Mouse (Mus musculus) forebrain, embryonic 16.5 days (tissue): ENCODE data around the gene Fam3c. TPM values are rescaled to one million over a fixed set of nuclear protein-coding genes. Genes with fewer than 3 reads are reported as not detected.

Source experiments
- ATAC-seq: fragments of 200-750 bp; cut with Nextera tagmentation; 2 replicates; pipeline ENCODE4 v1.8.0; 2017; ENCODE audit warnings: mild to moderate bottlenecking, moderate library complexity
- H3K27ac ChIP-seq: fragments of 300-500 bp; sonication (generic); 2 replicates; pipeline ENCODE4 v1.5.1; 2014; ENCODE audit warnings: low read length, control low read depth
- H3K27me3 ChIP-seq: fragments of 300-500 bp; sonication (generic); replicated peaks from 2 replicates; pipeline ENCODE4 v1.6.1; 2014; ENCODE audit warnings: low read length; ENCODE audit not compliant: control insufficient read depth, insufficient read depth
- H3K36me3 ChIP-seq: fragments of 300-500 bp; sonication (generic); 2 replicates; pipeline ENCODE4 v1.6.1; 2014; ENCODE audit not compliant: control insufficient read depth, insufficient read depth
- H3K4me1 ChIP-seq: fragments of 300-500 bp; sonication (generic); replicated peaks from 2 replicates; pipeline ENCODE4 v1.6.1; 2014; ENCODE audit warnings: low read length; ENCODE audit not compliant: control insufficient read depth, insufficient read depth
- H3K4me2 ChIP-seq: fragments of 300-500 bp; sonication (generic); 2 replicates; pipeline ENCODE4 v1.6.1; 2014; ENCODE audit warnings: mild to moderate bottlenecking, low read length, control low read depth
- H3K4me3 ChIP-seq: fragments of 300-500 bp; sonication (generic); replicated peaks from 2 replicates; pipeline ENCODE4 v1.5.1; 2014; ENCODE audit warnings: mild to moderate bottlenecking, low read length, control low read depth
- H3K9ac ChIP-seq: fragments of 300-500 bp; sonication (generic); replicated peaks from 2 replicates; pipeline ENCODE4 v1.6.1; 2014; ENCODE audit warnings: low read depth, low read length, control low read depth
- H3K9me3 ChIP-seq: fragments of 300-500 bp; sonication (generic); 2 replicates; pipeline ENCODE4 v1.6.1; 2016; ENCODE audit warnings: low read length; ENCODE audit not compliant: control insufficient read depth
- WGBS: fragments of 180-500 bp; shearing (Covaris S2); extraction: QIAGEN DNeasy Blood & Tissue Kit; methylation state at CpG from one replicate; pipeline ENCODE4 v1.1.7; 2014; 5-methylcytosine and 5-hydroxymethylcytosine counted together
- polyA plus RNA-seq: library from polyadenylated mRNA; unstranded; fragments of >200 nt; fragmentation: Nextera tagmentation; extraction: Ambion mirVana; gene quantifications from 2 replicates; pipeline ENCODE4 v1.2.1, GENCODE M21; 2015

Gene Fam3c
- polyA plus RNA-seq, 1 experiment from 2014 or later: 69.0 TPM

- Histone ChIP-seq H3K27me3 (no peaks in the 10 kb centered on the region), H3K4me2 (no peak overlapping the region), H3K27ac (no peak overlapping the region), H3K36me3 (no peaks in the 10 kb centered on the region), H3K9me3 (no peaks in the 10 kb centered on the region), H3K9ac (no peak overlapping the region), H3K4me3 (no peak overlapping the region), H3K4me1 (peaks cover 11% of the 10 kb centered on the region)
- ATAC-seq: no peak
- 76% methylated on average over 8 of the region's 8 CpGs for WGBS
Observed at GRCm38 (mm10) chr6:22347132-22347902, 8.7 kb downstream of the Fam3c start.

- WGBS: 52% methylated on average over 6 of the region's 6 CpGs
- H3K9me3 ChIP-seq: no peaks in the 10 kb centered on the region
- no peak overlapping the region for H3K4me3 ChIP-seq
- H3K36me3 ChIP-seq: no peaks in the 10 kb centered on the region
- H3K9ac ChIP-seq: no peak overlapping the region
- H3K27ac ChIP-seq: no peak overlapping the region
- H3K4me2 ChIP-seq: no peak overlapping the region
- ATAC-seq: no peak
- peaks cover 11% of the 10 kb centered on the region for H3K4me1 ChIP-seq
- H3K27me3 ChIP-seq: no peaks in the 10 kb centered on the region
Observed at GRCm38 (mm10) chr6:22344443-22344842, 11.6 kb downstream of the Fam3c start.

DNA sequence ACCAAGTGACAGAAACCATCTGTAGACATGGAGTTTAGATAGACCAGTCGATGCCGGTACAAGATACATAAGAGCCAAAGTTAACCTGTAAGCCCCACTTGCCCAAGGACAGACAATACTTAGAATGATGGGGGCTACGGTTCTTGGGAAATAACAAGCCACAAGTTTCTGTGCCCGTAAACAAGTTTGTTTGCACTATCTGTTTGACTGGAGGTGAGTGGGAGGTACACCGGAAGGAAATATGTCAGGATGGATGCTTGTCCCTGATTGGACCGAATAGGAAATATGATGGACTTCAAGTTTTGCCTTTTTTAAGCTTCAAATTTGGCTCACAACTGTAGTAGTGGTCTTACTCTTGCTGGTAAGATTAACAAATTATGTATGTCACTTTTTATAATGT lies 12.3 kb downstream of the Fam3c start:
- ATAC-seq: no peak
- peaks cover 11% of the 10 kb centered on the region for H3K4me1 ChIP-seq
- H3K9me3 ChIP-seq: no peaks in the 10 kb centered on the region
- H3K9ac ChIP-seq: no peak overlapping the region
- no peak overlapping the region for H3K4me3 ChIP-seq
- H3K27ac ChIP-seq: no peak overlapping the region
- H3K36me3 ChIP-seq: peaks cover 3% of the 10 kb centered on the region; the same call in 1 of the 2 replicates
- 94% methylated on average over 6 of the region's 6 CpGs for WGBS
- H3K4me2 ChIP-seq: no peak overlapping the region
- H3K27me3 ChIP-seq: no peaks in the 10 kb centered on the region

- no peak overlapping the region for H3K4me3 ChIP-seq
- H3K9me3 ChIP-seq: no peaks in the 10 kb centered on the region
- no peak overlapping the region for H3K9ac ChIP-seq
- no peak for ATAC-seq
- H3K27me3 ChIP-seq: no peaks in the 10 kb centered on the region
- no peak overlapping the region for H3K4me2 ChIP-seq
- H3K4me1 ChIP-seq: peaks cover 11% of the 10 kb centered on the region
- H3K27ac ChIP-seq: no peak overlapping the region
- peaks cover 3% of the 10 kb centered on the region; the same call in 1 of the 2 replicates for H3K36me3 ChIP-seq
- WGBS: 91% methylated on average over 3 of the region's 3 CpGs
Observed at GRCm38 (mm10) chr6:22343292-22343691, 12.8 kb downstream of the Fam3c start.

DNA sequence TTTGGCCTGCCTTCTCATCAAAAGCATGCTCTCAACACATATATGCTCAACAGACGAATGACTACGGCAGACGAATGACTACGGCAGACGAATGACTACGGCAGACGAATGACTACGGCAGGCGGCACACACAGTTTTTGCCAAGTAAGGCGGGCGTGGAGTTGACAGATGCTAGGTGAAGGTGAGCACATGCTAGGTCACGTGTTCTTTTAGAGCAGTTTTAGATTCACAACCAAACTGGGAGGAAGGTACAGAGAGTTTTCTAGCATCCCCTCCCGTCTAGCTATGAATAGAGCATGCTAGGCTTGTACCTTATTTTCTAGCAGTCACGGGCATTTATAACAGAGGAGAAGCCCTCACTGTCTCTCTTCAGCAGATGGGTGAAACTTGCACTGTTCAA lies 15.3 kb downstream of the Fam3c start:
- no peaks in the 10 kb centered on the region for H3K4me1 ChIP-seq
- H3K9ac ChIP-seq: no peak overlapping the region
- no peak for ATAC-seq
- no peaks in the 10 kb centered on the region for H3K27me3 ChIP-seq
- H3K4me3 ChIP-seq: no peak overlapping the region
- H3K36me3 ChIP-seq: peaks cover 3% of the 10 kb centered on the region; the same call in 1 of the 2 replicates
- H3K4me2 ChIP-seq: no peak overlapping the region
- H3K27ac ChIP-seq: no peak overlapping the region
- 97% methylated on average over 14 of the region's 14 CpGs for WGBS
- H3K9me3 ChIP-seq: no peaks in the 10 kb centered on the region

DNA sequence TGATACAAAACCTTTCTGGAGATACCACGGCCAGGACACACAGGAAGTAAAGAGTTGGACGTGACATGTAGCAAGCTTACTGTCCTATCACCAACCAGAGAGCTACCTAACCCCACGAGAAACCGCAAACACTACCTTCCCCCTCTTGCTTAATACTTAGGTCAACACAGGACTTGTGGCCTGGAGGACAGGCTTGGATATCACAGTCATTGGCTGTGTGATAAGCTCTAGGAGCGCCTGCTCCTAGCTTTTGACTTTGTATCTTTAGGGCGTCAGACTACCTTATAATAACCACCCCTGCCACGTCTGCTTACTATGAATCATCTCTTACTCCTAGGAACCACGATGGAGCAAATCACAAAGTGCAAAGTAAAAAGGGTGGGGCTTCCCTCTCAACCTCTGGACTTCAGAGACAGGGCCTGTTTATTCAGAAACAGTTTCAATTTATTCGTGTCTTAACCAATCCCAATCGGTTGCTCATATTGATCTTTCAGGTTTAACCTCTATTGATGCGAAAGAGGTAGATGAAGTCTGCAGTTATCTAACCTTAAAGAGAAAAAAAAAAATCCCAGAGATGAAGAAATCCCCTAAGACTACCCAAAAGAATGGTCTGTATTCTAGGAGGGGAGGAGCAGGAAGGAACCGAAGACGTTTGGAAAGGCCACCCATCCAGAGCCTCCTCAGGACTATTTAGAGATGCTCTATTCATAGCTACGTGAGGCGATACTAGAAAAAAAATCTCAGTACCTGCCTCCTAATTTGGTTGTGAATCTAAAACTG lies 16.1 kb downstream of the Fam3c start:
- Histone ChIP-seq H3K4me3 (no peak overlapping the region), H3K9ac (no peak overlapping the region), H3K27me3 (no peaks in the 10 kb centered on the region), H3K27ac (no peak overlapping the region), H3K4me2 (no peak overlapping the region), H3K9me3 (no peaks in the 10 kb centered on the region), H3K36me3 (peaks cover 3% of the 10 kb centered on the region; the same call in 1 of the 2 replicates), H3K4me1 (no peaks in the 10 kb centered on the region)
- WGBS: 95% methylated on average over 15 of the region's 15 CpGs
- ATAC-seq: no peak

DNA sequence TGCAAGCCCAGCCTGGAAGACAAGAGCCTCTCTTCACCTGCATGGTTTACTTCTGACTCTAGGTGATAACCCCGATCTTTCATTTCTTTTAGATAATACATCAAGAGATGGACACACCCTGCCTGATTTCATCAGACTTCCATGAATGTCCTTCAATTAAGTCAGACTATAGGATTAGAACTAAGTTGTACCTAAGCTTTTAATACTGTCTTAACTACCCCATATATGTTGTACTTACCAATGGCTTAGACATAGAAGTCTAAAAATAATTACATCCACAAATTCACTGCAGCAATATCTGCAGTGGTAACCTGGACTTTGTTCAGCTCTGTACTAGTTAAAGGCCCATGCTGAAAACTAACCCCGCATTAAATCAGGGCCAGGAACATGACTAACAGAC lies 23.5 kb downstream of the Fam3c start:
- ATAC-seq: no peak
- Histone ChIP-seq H3K27ac (no peak overlapping the region), H3K4me1 (no peaks in the 10 kb centered on the region), H3K27me3 (no peaks in the 10 kb centered on the region), H3K4me3 (no peak overlapping the region), H3K36me3 (no peaks in the 10 kb centered on the region), H3K4me2 (no peak overlapping the region), H3K9ac (no peak overlapping the region), H3K9me3 (no peaks in the 10 kb centered on the region)
- whole genome bisulfite sequencing: 90% methylated on average over 2 of the region's 2 CpGs

- ATAC-seq: no peak
- no peak overlapping the region for H3K27ac ChIP-seq
- no peaks in the 10 kb centered on the region for H3K9me3 ChIP-seq
- no peaks in the 10 kb centered on the region for H3K27me3 ChIP-seq
- H3K4me1 ChIP-seq: 0 out of 2 replicates have a peak, but pooled peaks cover 4% of the 10 kb centered on the region
- H3K36me3 ChIP-seq: no peaks in the 10 kb centered on the region
- no peak overlapping the region for H3K4me2 ChIP-seq
- WGBS: 85% methylated on average over 13 of the region's 13 CpGs
- H3K4me3 ChIP-seq: no peak overlapping the region
- no peak overlapping the region for H3K9ac ChIP-seq
Observed at GRCm38 (mm10) chr6:22330169-22330960, 25.7 kb downstream of the Fam3c start.

- H3K9ac ChIP-seq: no peak overlapping the region
- no peak overlapping the region for H3K4me3 ChIP-seq
- no peaks in the 10 kb centered on the region for H3K9me3 ChIP-seq
- H3K27me3 ChIP-seq: no peaks in the 10 kb centered on the region
- 81% methylated on average over 8 of the region's 8 CpGs for WGBS
- H3K27ac ChIP-seq: no peak overlapping the region
- ATAC-seq: no peak; the same call in 1 of the 2 replicates
- H3K4me2 ChIP-seq: no peak overlapping the region
- H3K36me3 ChIP-seq: no peaks in the 10 kb centered on the region
- 0 out of 2 replicates have a peak, but pooled peaks cover 4% of the 10 kb centered on the region for H3K4me1 ChIP-seq
Observed at GRCm38 (mm10) chr6:22327931-22328330, 28.1 kb downstream of the Fam3c start.
